Mouse (Mus musculus): ENCODE data around the gene Scamp2. TPM values are rescaled to one million over a fixed set of nuclear protein-coding genes. Genes with fewer than 3 reads are reported as not detected.

Gene Scamp2
- total and polyA plus RNA-seq, 2 experiments from 2014 or later: 47.4 to 53.1 TPM

DNA sequence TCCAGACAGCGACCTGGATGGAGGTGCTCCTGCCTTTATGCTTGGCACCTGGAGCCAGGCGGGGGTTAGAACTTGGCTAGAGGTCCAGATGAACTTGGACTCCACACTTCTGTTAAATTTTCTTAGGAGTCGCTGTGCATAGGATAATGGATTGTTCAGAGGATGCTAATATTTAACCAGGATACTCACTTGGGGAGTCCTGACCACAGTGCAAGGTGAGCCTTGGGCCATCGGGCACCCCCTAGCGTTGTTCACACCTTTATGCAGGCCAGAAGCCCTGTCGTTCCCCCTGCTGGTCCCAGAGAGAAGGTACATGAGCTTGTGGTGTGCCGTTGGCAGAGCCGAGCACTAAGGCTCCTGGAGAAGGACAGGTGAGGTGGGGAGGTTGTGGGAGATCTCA, 6.1 kb downstream of the Scamp2 start:
- no peaks in the 10 kb centered on the region for H3K27me3 ChIP-seq (ENCODE audit: insufficient read depth, low read length)
- no peak overlapping the region for H3K4me2 ChIP-seq (ENCODE audit: low read depth, low read length)
- DNase-seq (ENCODE audit: low spot score) (no peak), ATAC-seq (no peak)
- H3K9me3 ChIP-seq (ENCODE audit: low read length): no peaks in the 10 kb centered on the region
- H3K4me1 ChIP-seq (ENCODE audit: insufficient read depth, low read length): peaks cover 13% of the 10 kb centered on the region
- no peak overlapping the region for H3K4me3 ChIP-seq (ENCODE audit: low read length)
- WGBS: 60% methylated on average over 8 of the region's 8 CpGs
- peaks cover 19% of the 10 kb centered on the region for H3K36me3 ChIP-seq (ENCODE audit: insufficient read depth, low read length)
- no peak overlapping the region for H3K9ac ChIP-seq (replicated peaks; ENCODE audit: low read length)
- H3K27ac ChIP-seq: peak overlapping the region; percentile 72; the same call in 1 of the 2 replicates
- TF ChIP-seq CTCF (IDR thresholded peaks at IDR 0.05; ENCODE audit: low read depth): peak; percentile 36

DNA sequence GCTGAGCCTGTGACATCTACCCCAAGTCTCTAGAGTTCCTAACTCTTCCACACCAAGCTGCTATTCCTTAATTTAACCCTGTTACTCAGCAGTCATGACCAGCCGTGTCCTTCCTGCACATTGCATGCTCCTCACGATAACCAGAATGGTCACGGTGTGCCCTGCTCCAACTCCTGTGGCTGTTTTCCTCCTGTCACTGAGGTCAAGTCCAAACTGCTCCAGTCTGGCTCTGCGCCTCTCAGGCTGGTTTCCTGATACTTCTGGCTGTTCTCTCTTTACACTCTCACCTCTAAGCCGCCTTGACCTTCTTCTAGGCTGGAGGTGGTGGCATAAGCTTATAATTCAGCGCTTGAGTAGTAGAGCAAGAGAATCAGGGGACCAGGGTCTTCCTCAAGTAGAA, 7.8 kb downstream of the Scamp2 start:
- no peaks in the 10 kb centered on the region for H3K9me3 ChIP-seq (ENCODE audit: low read length)
- no peak overlapping the region for H3K9ac ChIP-seq (replicated peaks; ENCODE audit: low read length)
- no peaks in the 10 kb centered on the region for H3K27me3 ChIP-seq (ENCODE audit: insufficient read depth, low read length)
- no peaks in the 10 kb centered on the region for H3K4me1 ChIP-seq (ENCODE audit: insufficient read depth, low read length)
- DNase-seq (ENCODE audit: low spot score): no peak
- H3K36me3 ChIP-seq (ENCODE audit: insufficient read depth, low read length): peaks cover 19% of the 10 kb centered on the region
- H3K4me3 ChIP-seq (ENCODE audit: low read length): no peak overlapping the region
- ATAC-seq: no peak
- H3K27ac ChIP-seq: no peak overlapping the region
- H3K4me2 ChIP-seq (ENCODE audit: low read depth, low read length): no peak overlapping the region
- WGBS: 98% methylated on average over 6 of the region's 6 CpGs
- no peak for TF ChIP-seq CTCF (IDR thresholded peaks at IDR 0.05; ENCODE audit: low read depth)

DNA sequence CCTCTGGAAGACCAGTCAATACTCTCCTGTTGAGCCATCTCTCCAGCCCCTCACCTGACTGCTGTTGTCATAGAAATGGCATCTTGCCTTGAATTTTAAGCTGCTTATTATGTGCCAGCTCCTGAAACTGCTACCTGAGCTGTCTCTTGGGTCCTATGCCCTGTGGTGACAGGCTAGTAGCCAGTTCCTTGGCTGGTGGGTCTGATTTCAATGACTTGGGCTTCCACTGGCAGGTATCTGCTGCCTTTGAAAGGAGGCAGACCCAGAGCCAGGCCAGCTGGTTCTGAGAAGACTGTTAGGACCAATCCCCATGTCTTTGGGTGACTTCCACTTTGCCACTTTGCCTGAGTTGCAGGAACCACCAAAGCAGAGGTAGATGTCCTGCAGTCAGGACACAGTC, 13.7 kb downstream of the Scamp2 start:
- no peak overlapping the region for H3K27ac ChIP-seq
- H3K4me2 ChIP-seq (ENCODE audit: low read depth, low read length): no peak overlapping the region
- no peak overlapping the region for H3K9ac ChIP-seq (replicated peaks; ENCODE audit: low read length)
- no peaks in the 10 kb centered on the region for H3K4me1 ChIP-seq (ENCODE audit: insufficient read depth, low read length)
- ATAC-seq: no peak
- no peak overlapping the region for H3K4me3 ChIP-seq (ENCODE audit: low read length)
- H3K36me3 ChIP-seq (ENCODE audit: insufficient read depth, low read length): peaks cover 27% of the 10 kb centered on the region
- TF ChIP-seq CTCF (IDR thresholded peaks at IDR 0.05; ENCODE audit: low read depth): no peak
- no peaks in the 10 kb centered on the region for H3K9me3 ChIP-seq (ENCODE audit: low read length)
- no peak for DNase-seq (ENCODE audit: low spot score)
- no peaks in the 10 kb centered on the region for H3K27me3 ChIP-seq (ENCODE audit: insufficient read depth, low read length)

DNA sequence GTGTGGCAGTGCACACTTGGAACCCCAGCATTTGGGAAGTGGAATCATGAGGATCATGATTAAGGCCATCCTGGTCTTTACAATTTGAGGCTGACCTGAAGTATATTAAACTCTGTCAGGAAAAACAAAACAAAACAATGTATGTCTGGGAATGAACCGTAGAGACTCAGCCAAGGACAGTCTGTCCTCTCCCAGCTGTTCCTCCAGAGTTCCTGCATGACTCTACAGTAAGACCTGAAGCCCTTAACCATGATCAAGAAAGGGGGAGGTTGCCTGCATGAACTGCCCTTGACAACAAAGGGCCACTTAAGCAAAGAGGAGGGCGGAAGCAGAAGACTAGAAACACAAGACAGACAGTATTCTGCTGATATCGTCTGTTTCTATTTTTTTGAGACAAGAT, 14.8 kb downstream of the Scamp2 start:
- Histone ChIP-seq H3K27me3 (ENCODE audit: insufficient read depth, low read length) (no peaks in the 10 kb centered on the region), H3K9ac (replicated peaks; ENCODE audit: low read length) (no peak overlapping the region), H3K4me3 (ENCODE audit: low read length) (no peak overlapping the region), H3K36me3 (ENCODE audit: insufficient read depth, low read length) (peaks cover 38% of the 10 kb centered on the region), H3K27ac (no peak overlapping the region), H3K4me1 (ENCODE audit: insufficient read depth, low read length) (no peaks in the 10 kb centered on the region), H3K4me2 (ENCODE audit: low read depth, low read length) (no peak overlapping the region), H3K9me3 (ENCODE audit: low read length) (no peaks in the 10 kb centered on the region)
- DNase-seq (ENCODE audit: low spot score) (no peak), ATAC-seq (no peak)
- TF ChIP-seq CTCF (IDR thresholded peaks at IDR 0.05; ENCODE audit: low read depth): no peak
- 85% methylated on average over 3 of the region's 3 CpGs for WGBS

DNA sequence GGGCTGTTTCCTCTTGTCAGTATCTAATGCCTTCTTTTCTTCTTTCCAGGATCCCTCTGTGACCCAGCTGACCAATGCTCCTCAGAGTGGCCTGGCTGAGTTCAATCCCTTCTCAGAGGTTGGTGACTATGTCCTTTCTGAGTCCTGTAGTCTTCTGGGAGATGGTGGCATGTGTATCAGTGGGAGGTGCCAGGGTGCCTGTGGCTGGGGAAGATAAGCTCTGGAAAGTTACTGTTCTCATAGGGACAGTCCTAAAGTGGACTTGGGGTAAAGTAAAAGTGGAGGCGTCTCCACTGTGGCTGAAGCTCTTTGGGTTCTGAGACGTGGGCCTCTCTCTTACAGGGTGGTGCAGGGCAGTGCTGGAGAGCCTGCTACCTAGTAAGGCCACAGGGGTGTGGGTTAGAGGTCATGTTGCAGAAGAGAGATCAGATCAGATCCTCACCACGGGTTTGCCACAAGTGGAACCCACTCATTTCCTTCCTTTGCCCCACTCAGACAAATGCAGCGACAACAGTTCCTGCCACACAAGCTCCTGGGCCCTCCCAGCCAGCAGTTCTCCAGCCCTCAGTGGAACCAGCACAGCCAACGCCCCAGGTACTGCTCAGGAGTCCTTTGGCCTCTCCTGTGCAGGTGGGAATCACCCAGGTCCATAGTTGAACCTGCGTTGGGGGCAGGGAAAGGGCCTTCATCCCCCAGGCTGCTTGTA, 16.6 kb downstream of the Scamp2 start:
- Histone ChIP-seq H3K4me2 (ENCODE audit: low read depth, low read length) (no peak overlapping the region), H3K36me3 (ENCODE audit: insufficient read depth, low read length) (peaks cover 51% of the 10 kb centered on the region), H3K9ac (replicated peaks; ENCODE audit: low read length) (no peak overlapping the region), H3K9me3 (ENCODE audit: low read length) (no peaks in the 10 kb centered on the region), H3K4me1 (ENCODE audit: insufficient read depth, low read length) (no peaks in the 10 kb centered on the region), H3K4me3 (ENCODE audit: low read length) (no peak overlapping the region), H3K27me3 (ENCODE audit: insufficient read depth, low read length) (no peaks in the 10 kb centered on the region), H3K27ac (no peak overlapping the region)
- WGBS: 84% methylated on average over 6 of the region's 6 CpGs
- ATAC-seq (no peak), DNase-seq (ENCODE audit: low spot score) (no peak)
- no peak for TF ChIP-seq CTCF (IDR thresholded peaks at IDR 0.05; ENCODE audit: low read depth)

DNA sequence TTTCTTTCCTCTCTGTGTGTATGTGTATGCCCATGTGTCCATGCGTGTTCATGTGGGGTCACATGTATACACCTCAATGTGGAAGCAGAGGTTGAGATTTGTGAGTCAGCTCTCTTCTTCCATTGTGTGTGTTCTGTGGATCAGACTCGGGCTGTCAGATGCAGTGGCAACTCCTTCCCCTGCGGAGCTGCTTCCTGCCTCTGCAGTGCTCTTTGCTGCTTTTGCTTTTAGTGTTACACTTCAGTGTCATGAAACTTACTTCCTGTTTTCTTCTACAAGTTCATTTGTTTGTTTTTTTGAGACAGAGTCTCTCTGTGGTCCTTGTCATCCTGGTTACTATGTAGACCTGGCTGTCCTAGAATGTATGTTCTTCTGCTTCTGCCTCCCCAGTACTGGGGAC, 24.2 kb downstream of the Scamp2 start:
- 82% methylated on average over 3 of the region's 3 CpGs for WGBS
- TF ChIP-seq CTCF (IDR thresholded peaks at IDR 0.05; ENCODE audit: low read depth): no peak
- no peak overlapping the region for H3K4me2 ChIP-seq (ENCODE audit: low read depth, low read length)
- peaks cover 3% of the 10 kb centered on the region; the same call in 1 of the 2 replicates for H3K4me1 ChIP-seq (ENCODE audit: insufficient read depth, low read length)
- ATAC-seq (no peak), DNase-seq (ENCODE audit: low spot score) (no peak)
- H3K27me3 ChIP-seq (ENCODE audit: insufficient read depth, low read length): no peaks in the 10 kb centered on the region
- H3K4me3 ChIP-seq (ENCODE audit: low read length): no peak overlapping the region
- H3K9me3 ChIP-seq (ENCODE audit: low read length): no peaks in the 10 kb centered on the region
- H3K9ac ChIP-seq (replicated peaks; ENCODE audit: low read length): no peak overlapping the region
- peaks cover 53% of the 10 kb centered on the region for H3K36me3 ChIP-seq (ENCODE audit: insufficient read depth, low read length)
- H3K27ac ChIP-seq: no peak overlapping the region
